In genomic region chr3:133754006-133754910, GRCm38 (mm10) we compare ENCODE assay signal across 9 mouse cellular contexts.
DNase-seq lines count a peak whose midpoint lies in the region; ATAC-seq and TF ChIP-seq lines count a peak whose summit lies in the region.
"Had no signal": no experiment of that assay in that cellular context is flagged by ENCODE, and none has a peak within 500 bp of the region (broad histone marks: within the 10 kb centered on the region; RNA-seq: fewer than 3 reads in every experiment).

No protein-coding gene starts in this region.

- peak overlapping the region; percentile 35; the same call in 1 of the 2 replicates for H3K27ac ChIP-seq in lung, postnatal 0 days (ENCODE audit: low read length)
- H3K27ac ChIP-seq in liver, embryonic 12.5 days: no peak overlapping the region

- no peak for TF ChIP-seq CTCF in lung, postnatal 0 days (IDR thresholded peaks at IDR 0.05)

- ATAC-seq in lung, postnatal 0 days: no peak
- 0 out of 2 replicates have a peak, but pooled peaks have one; percentile 13 for ATAC-seq in liver, embryonic 12.5 days

- H3K9me3 ChIP-seq in lung, postnatal 0 days (ENCODE audit: low read length): no peaks in the 10 kb centered on the region
- H3K9me3 ChIP-seq in liver, embryonic 12.5 days (replicated peaks): no peaks in the 10 kb centered on the region

- H3K9ac ChIP-seq in lung, postnatal 0 days (replicated peaks; ENCODE audit: low read depth): no peak overlapping the region; the same call in 1 of the 2 replicates
- H3K9ac ChIP-seq in liver, embryonic 12.5 days: no peak overlapping the region

- no peaks in the 10 kb centered on the region for H3K36me3 ChIP-seq in lung, postnatal 0 days (ENCODE audit: insufficient read depth, low read length)
- no peaks in the 10 kb centered on the region for H3K36me3 ChIP-seq in liver, embryonic 12.5 days

- peak; percentile 49 to 50 for DNase-seq in cerebellum, postnatal 10 days
- no peak for DNase-seq in cerebellum, adult 11 months
- peak; percentile 34 for DNase-seq in lung, postnatal 0 days (ENCODE audit: low spot score)
- no peak for DNase-seq in lung, adult 18-20 months
- no peak for DNase-seq in spleen, adult 18-20 months
- no peak for DNase-seq in thymus, postnatal 10 days (ENCODE audit: low spot score in 2 of 2)
- no peak for DNase-seq in T-cell, adult 2 months (ENCODE audit: low spot score)

- H3K4me3 ChIP-seq in lung, postnatal 0 days (ENCODE audit: low read depth, low read length): no peak overlapping the region
- no peak overlapping the region for H3K4me3 ChIP-seq in liver, embryonic 12.5 days
- H3K4me3 ChIP-seq: myocyte had no signal

- H3K4me2 ChIP-seq in lung, postnatal 0 days (replicated peaks; ENCODE audit: low read depth, low read length): 0 out of 2 replicates have a peak overlapping the region, but pooled peaks have one; percentile 3
- no peak overlapping the region for H3K4me2 ChIP-seq in liver, embryonic 12.5 days

- no peaks in the 10 kb centered on the region for H3K27me3 ChIP-seq in lung, postnatal 0 days (replicated peaks; ENCODE audit: insufficient read depth, low read length)
- H3K27me3 ChIP-seq in liver, embryonic 12.5 days (replicated peaks): no peaks in the 10 kb centered on the region

- peaks cover 20% of the 10 kb centered on the region; the same call in 1 of the 2 replicates for H3K4me1 ChIP-seq in lung, postnatal 0 days (ENCODE audit: insufficient read depth, low read depth, low read length)
- H3K4me1 ChIP-seq in liver, embryonic 12.5 days: peaks cover 15% of the 10 kb centered on the region; the same call in 1 of the 2 replicates

- 42% methylated on average over 14 of the region's 14 CpGs for WGBS in lung, postnatal 0 days
- 40% methylated on average over 14 of the region's 14 CpGs for WGBS in liver, embryonic 12.5 days (ENCODE audit: insufficient replicate concordance)

- no peak for TF ChIP-seq EP300 in lung, postnatal 0 days (IDR thresholded peaks at IDR 0.05)

Comparison
In these comparisons a context has a peak if more than half of its experiments do, and no peak if none do; other contexts are left out.
1. DNase-seq: peak in cerebellum, postnatal 10 days (2 of 2) and lung, postnatal 0 days (single experiment); none in cerebellum, adult 11 months (single experiment), lung, adult 18-20 months (0 of 2), spleen, adult 18-20 months (0 of 2), thymus, postnatal 10 days (0 of 2) and T-cell, adult 2 months (single experiment).